Mouse (Mus musculus) ES-E14 (cell line): ENCODE data around the gene Tpm4. TPM values are rescaled to one million over a fixed set of nuclear protein-coding genes. Genes with fewer than 3 reads are reported as not detected.

Experiments used
- DNase-seq: peaks from one replicate; pipeline ENCODE4 v3.0.0-alpha.2; 2013; ENCODE audit warnings: low read depth, low spot score
- H3K27ac ChIP-seq: 2 replicates; pipeline ENCODE4 v1.5.1; 2012; ENCODE audit warnings: low read depth, mild to moderate bottlenecking, low read length, moderate library complexity, mixed read lengths; ENCODE audit not compliant: poor library complexity, insufficient read depth, severe bottlenecking
- H3K36me3 ChIP-seq: 2 replicates; pipeline ENCODE4 v1.6.1; 2012; ENCODE audit warnings: mild to moderate bottlenecking, low read length, moderate library complexity, mixed read lengths; ENCODE audit not compliant: control insufficient read depth, poor library complexity, insufficient read depth, severe bottlenecking
- H3K4me1 ChIP-seq, 2 experiments: fragments of 150-350 bp in 1 of 2; sonication (generic) in 1 of 2; 2 replicates each; pipeline ENCODE4 v1.6.1; 2012; ENCODE audit warnings: low read length in 2 of 2, mild to moderate bottlenecking in 1 of 2, mixed read lengths in 1 of 2; ENCODE audit not compliant: control insufficient read depth in 2 of 2, insufficient read depth in 2 of 2, poor library complexity in 1 of 2
- H3K4me3 ChIP-seq, 2 experiments: fragments of 150-350 bp in 1 of 2; sonication (generic) in 1 of 2; 2 replicates each; pipeline ENCODE4 v1.5.1; 2012; ENCODE audit warnings: low read length in 2 of 2, low read depth in 1 of 2, mild to moderate bottlenecking in 1 of 2, mixed read lengths in 1 of 2; ENCODE audit not compliant: insufficient read depth in 1 of 2, poor library complexity in 1 of 2, severe bottlenecking in 1 of 2
- H3K9ac ChIP-seq: 2 replicates; pipeline ENCODE4 v1.6.1; 2012; ENCODE audit warnings: low read depth, mild to moderate bottlenecking, low read length, mixed read lengths; ENCODE audit not compliant: poor library complexity, insufficient read depth, severe bottlenecking
- H3K9me3 ChIP-seq: fragments of 150-350 bp; sonication (generic); 2 replicates; pipeline ENCODE4 v1.6.1; 2012; ENCODE audit warnings: low read depth, mild to moderate bottlenecking, low read length; ENCODE audit not compliant: control insufficient read depth, insufficient read depth
- CHD2 ChIP-seq: IDR thresholded peaks from 2 replicates; pipeline ENCODE4 v1.6.1; 2014; ENCODE audit warnings: mild to moderate bottlenecking, low read depth, low read length, inconsistent platforms
- HCFC1 ChIP-seq: IDR thresholded peaks from 2 replicates; pipeline ENCODE4 v1.6.1; 2012; ENCODE audit warnings: low read length, inconsistent platforms, borderline replicate concordance; ENCODE audit not compliant: insufficient read depth
- MAFK ChIP-seq: IDR thresholded peaks from 2 replicates; pipeline ENCODE4 v1.6.1; 2014; ENCODE audit warnings: mild to moderate bottlenecking, low read depth, low read length, inconsistent platforms; ENCODE audit not compliant: insufficient read depth
- ZC3H11A ChIP-seq: IDR thresholded peaks from 2 replicates; pipeline ENCODE4 v1.6.1; 2012; ENCODE audit warnings: low read depth, mild to moderate bottlenecking, inconsistent platforms, low read length, borderline replicate concordance
- ZNF384 ChIP-seq: IDR thresholded peaks from 2 replicates; pipeline ENCODE4 v1.6.1; 2012; ENCODE audit warnings: low read depth, low read length, inconsistent platforms
- in situ Hi-C, 2 experiments: fragments of 600-800 bp; cut with MboI; formaldehyde crosslinking; loops; one replicate each; pipeline ENCODE4 v1.15.1; 2025; ENCODE audit warnings: low sequenced_read_pairs in 2 of 2, inconsistent platforms in 1 of 2; ENCODE audit not compliant: unreplicated experiment in 2 of 2
- total RNA-seq: library from RNA; depleted of rRNA; stranded (reverse); fragments of 300-350 nt; gene quantifications from 2 replicates; pipeline ENCODE4 v1.2.3, GENCODE M21; 2012; rRNA removed

The Tpm4 gene
- total RNA-seq, 1 experiment: 146 TPM

DNA sequence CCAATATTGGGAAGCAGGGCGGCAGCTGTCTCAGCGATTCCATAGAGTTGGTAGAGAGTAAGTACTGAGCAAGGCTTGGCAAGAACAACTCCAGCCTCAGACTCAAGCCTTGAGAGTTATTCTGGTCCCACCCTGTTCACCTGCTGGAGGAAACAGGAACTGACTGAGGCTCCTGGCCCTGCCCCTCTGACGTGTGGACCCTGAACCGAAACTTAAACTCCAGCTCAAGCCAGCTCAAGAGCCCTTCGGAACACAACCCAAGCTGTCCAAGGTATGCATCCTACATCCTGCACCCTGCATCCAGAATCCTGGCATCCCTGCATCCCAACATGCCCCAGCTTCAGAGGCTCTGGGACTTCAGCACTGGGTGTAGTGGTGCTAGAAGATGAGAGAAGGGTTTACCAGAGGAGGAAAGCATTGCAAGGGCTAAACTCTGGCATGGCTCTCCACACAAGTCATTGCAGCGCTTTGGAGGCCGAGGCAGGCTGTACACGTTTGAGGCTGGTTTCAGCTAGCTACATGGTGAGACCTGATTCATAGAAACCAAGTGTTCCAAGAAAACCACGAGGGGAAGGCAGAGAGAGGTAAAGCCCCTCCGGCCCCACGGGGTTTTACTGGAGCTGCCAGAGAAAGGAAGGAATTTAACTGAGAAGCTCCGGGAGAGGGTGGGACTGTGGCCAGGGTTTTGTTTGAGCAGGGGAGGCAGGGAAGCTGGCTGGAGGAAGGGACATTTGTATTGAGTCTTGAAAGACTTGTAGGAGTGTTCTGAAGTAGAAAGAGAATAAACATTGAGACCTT, 54.8 kb downstream of the Tpm4 start, which contains the start of gene Hsh2d:
Gene Hsh2d, plus strand, starts transcription at position 222 of the 798 bp plus-strand sequence.
- H3K36me3 ChIP-seq: no peaks in the 10 kb centered on the region
- H3K9ac ChIP-seq: no peak within 1 kb of the TSS
- no peak for DNase-seq
- no peak within 1 kb of the TSS for H3K4me3 ChIP-seq
- 0 out of 4 replicates have a peak, but pooled peaks cover 0 to 1% of the 10 kb centered on the region in 2 experiments for H3K4me1 ChIP-seq
- no peaks in the 10 kb centered on the region for H3K9me3 ChIP-seq
- in situ Hi-C loops: no loop called here
- TF ChIP-seq CHD2: no peak
- no peak for TF ChIP-seq ZNF384
- no peak for TF ChIP-seq ZC3H11A
- no peak for TF ChIP-seq HCFC1
- no peak for TF ChIP-seq MAFK
- no peak within 1 kb of the TSS for H3K27ac ChIP-seq

DNA sequence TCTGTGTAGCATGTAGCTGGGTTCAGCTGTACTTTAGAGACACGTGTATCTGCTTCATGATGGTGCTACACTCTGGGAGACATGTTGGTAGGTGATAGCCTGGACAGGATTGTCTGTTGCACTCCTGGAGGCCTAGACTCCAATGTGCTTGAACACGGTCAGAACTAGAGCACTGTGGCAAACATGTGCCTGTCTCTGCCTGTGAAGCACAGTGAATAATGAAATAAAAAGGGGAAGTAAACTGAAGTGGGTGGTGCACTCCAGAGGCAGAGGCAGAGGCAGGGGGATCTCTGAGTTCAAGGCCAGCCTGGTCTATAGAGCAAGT, 55.4 kb downstream of the Tpm4 start:
- H3K27ac ChIP-seq: no peak overlapping the region
- no peak overlapping the region for H3K9ac ChIP-seq
- no peak for TF ChIP-seq CHD2
- no peak for TF ChIP-seq ZC3H11A
- TF ChIP-seq HCFC1: no peak
- in situ Hi-C loops: no loop called here
- no peak for DNase-seq
- no peaks in the 10 kb centered on the region for H3K9me3 ChIP-seq
- no peaks in the 10 kb centered on the region for H3K36me3 ChIP-seq
- 0 out of 4 replicates have a peak, but pooled peaks cover 0 to 1% of the 10 kb centered on the region in 2 experiments for H3K4me1 ChIP-seq
- no peak overlapping the region for H3K4me3 ChIP-seq

- in situ Hi-C loops: no loop called here
- Histone ChIP-seq H3K9ac (no peak overlapping the region), H3K4me1 (0 out of 4 replicates have a peak, but pooled peaks cover 0 to 1% of the 10 kb centered on the region in 2 experiments), H3K4me3 (no peak overlapping the region), H3K27ac (no peak overlapping the region), H3K9me3 (no peaks in the 10 kb centered on the region), H3K36me3 (no peaks in the 10 kb centered on the region)
- no peak for DNase-seq
- TF ChIP-seq ZC3H11A (no peak), ZNF384 (no peak), MAFK (no peak), CHD2 (no peak), HCFC1 (no peak)
Measured at GRCm38 (mm10) chr8:72192065-72192464, 57.3 kb downstream of the Tpm4 start.

GRCm38 (mm10) chr8:72197997-72198396, 63.2 kb downstream of the Tpm4 start:
- DNase-seq: peak; percentile 62
- no peaks in the 10 kb centered on the region for H3K36me3 ChIP-seq
- H3K27ac ChIP-seq: no peak overlapping the region
- H3K9ac ChIP-seq: no peak overlapping the region
- in situ Hi-C loops: no loop called here
- H3K4me1 ChIP-seq: peaks cover 1 to 4% of the 10 kb centered on the region in 2 experiments; a peak in 1 of 4 replicates
- TF ChIP-seq ZNF384: no peak
- no peak for TF ChIP-seq HCFC1
- TF ChIP-seq MAFK: no peak
- no peak for TF ChIP-seq CHD2
- TF ChIP-seq ZC3H11A: no peak
- H3K9me3 ChIP-seq: no peaks in the 10 kb centered on the region
- H3K4me3 ChIP-seq: peak overlapping the region in 1 of 2 experiments; percentile 48; a peak in 1 of 4 replicates

Other genes with a start within 250 kb of the Tpm4 start
- gene Zfp882, start 226.4 kb upstream of the Tpm4 start, total RNA-seq: 6.7 and 7.1 TPM in 2 replicates
- gene Zfp617, start 226.3 kb upstream of the Tpm4 start, total RNA-seq: 15.1 and 16.0 TPM in 2 replicates
- 50.8 and 79.0 TPM in 2 replicates for gene Zfp961, start 183.9 kb upstream of the Tpm4 start, total RNA-seq
- gene Cyp4f18, start 125.3 kb upstream of the Tpm4 start, total RNA-seq: 0.18 and 0.32 TPM in 2 replicates
- gene Olfr372, start 93.8 kb upstream of the Tpm4 start, total RNA-seq: not detected in 2 replicates
- 0.13 TPM in 1 of 2 replicates, not detected in the other for gene Olfr373, start 51.8 kb upstream of the Tpm4 start, total RNA-seq
- gene Olfr374, start 27.9 kb upstream of the Tpm4 start, total RNA-seq: 0.48 and 0.54 TPM in 2 replicates
- gene Rab8a, start 26.2 kb downstream of the Tpm4 start, total RNA-seq: 54.0 and 73.2 TPM in 2 replicates
- 0.42 and 0.45 TPM in 2 replicates for gene Hsh2d, start 54.7 kb downstream of the Tpm4 start, total RNA-seq
- 0.31 and 0.37 TPM in 2 replicates for gene Cib3, start 77.9 kb downstream of the Tpm4 start, total RNA-seq
- not detected in 2 replicates for gene Gm11034, start 78.7 kb downstream of the Tpm4 start, total RNA-seq
- gene Fam32a, start 84.8 kb downstream of the Tpm4 start, total RNA-seq: 28.2 and 41.6 TPM in 2 replicates
- gene Ap1m1, start 105.0 kb downstream of the Tpm4 start, total RNA-seq: 15.9 and 21.2 TPM in 2 replicates
- gene Gm10282, start 170.3 kb downstream of the Tpm4 start, total RNA-seq: 13.0 and 21.2 TPM in 2 replicates
- 55.0 and 58.5 TPM in 2 replicates for gene Klf2, start 184.1 kb downstream of the Tpm4 start, total RNA-seq